Mouse (Mus musculus): ENCODE measurements around the gene Aoc2. TPM values are rescaled to one million over a fixed set of nuclear protein-coding genes. Genes with fewer than 3 reads are reported as not detected.

Aoc2 gene
- polyA plus RNA-seq, 1 experiment: 1.7 TPM

GRCm38 (mm10) chr11:101378926-101379325, 54.1 kb downstream of the Aoc2 start:
- TF ChIP-seq POLR2A (IDR thresholded peaks at IDR 0.05; ENCODE audit: low read depth, low read length): no peak
- no peak for TF ChIP-seq CTCF (IDR thresholded peaks at IDR 0.05; ENCODE audit: borderline replicate concordance, insufficient read depth, low read length)
- Histone ChIP-seq H3K4me3 (ENCODE audit: insufficient read depth, low read length) (no peak overlapping the region), H3K27ac (ENCODE audit: insufficient read depth, low read length) (no peak overlapping the region), H3K4me1 (ENCODE audit: control insufficient read depth, insufficient read depth, low read length) (no peaks in the 10 kb centered on the region)

Other genes starting within 250 kb of the Aoc2 start
- gene Hsd17b1, start 246.7 kb upstream of the Aoc2 start, polyA plus RNA-seq (2011; ENCODE audit: insufficient read length, low read depth, missing spikeins): 1.2 and 5.2 TPM in 2 replicates
- 14.9 and 15.0 TPM in 2 replicates for gene Coasy, start 242.5 kb upstream of the Aoc2 start, polyA plus RNA-seq (2011; ENCODE audit: insufficient read length, low read depth, missing spikeins)
- 29.9 and 30.1 TPM in 2 replicates for gene Mlx, start 237.8 kb upstream of the Aoc2 start, polyA plus RNA-seq (2011; ENCODE audit: insufficient read length, low read depth, missing spikeins)
- gene Psmc3ip, start 229.6 kb upstream of the Aoc2 start, polyA plus RNA-seq (2011; ENCODE audit: insufficient read length, low read depth, missing spikeins): 10.3 and 12.9 TPM in 2 replicates
- gene Retreg3, start 205.2 kb upstream of the Aoc2 start, polyA plus RNA-seq (2011; ENCODE audit: insufficient read length, low read depth, missing spikeins): 29.8 and 34.1 TPM in 2 replicates
- 34.8 and 36.2 TPM in 2 replicates for gene Tubg1, start 205.1 kb upstream of the Aoc2 start, polyA plus RNA-seq (2011; ENCODE audit: insufficient read length, low read depth, missing spikeins)
- 5.5 and 6.1 TPM in 2 replicates for gene Tubg2, start 169.2 kb upstream of the Aoc2 start, polyA plus RNA-seq (2011; ENCODE audit: insufficient read length, low read depth, missing spikeins)
- 3.0 TPM in 2 replicates for gene Cntnap1, start 154.5 kb upstream of the Aoc2 start, polyA plus RNA-seq (2011; ENCODE audit: insufficient read length, low read depth, missing spikeins)
- gene Plekhh3, start 153.7 kb upstream of the Aoc2 start, polyA plus RNA-seq (2011; ENCODE audit: insufficient read length, low read depth, missing spikeins): 7.1 and 11.5 TPM in 2 replicates
- not detected in 2 replicates for gene Ccr10, start 149.6 kb upstream of the Aoc2 start, polyA plus RNA-seq (2011; ENCODE audit: insufficient read length, low read depth, missing spikeins)
- 13.9 and 14.4 TPM in 2 replicates for gene Ezh1, start 98.6 kb upstream of the Aoc2 start, polyA plus RNA-seq (2011; ENCODE audit: insufficient read length, low read depth, missing spikeins)
- gene Ramp2, start 79.0 kb upstream of the Aoc2 start, polyA plus RNA-seq (2011; ENCODE audit: insufficient read length, low read depth, missing spikeins): 2.3 and 2.7 TPM in 2 replicates
- gene Vps25, start 71.4 kb upstream of the Aoc2 start, polyA plus RNA-seq (2011; ENCODE audit: insufficient read length, low read depth, missing spikeins): 99.4 and 135 TPM in 2 replicates
- 1.8 and 2.0 TPM in 2 replicates for gene Wnk4, start 64.5 kb upstream of the Aoc2 start, polyA plus RNA-seq (2011; ENCODE audit: insufficient read length, low read depth, missing spikeins)
- gene Cntd1, start 46.1 kb upstream of the Aoc2 start, polyA plus RNA-seq (2011; ENCODE audit: insufficient read length, low read depth, missing spikeins): 0.87 and 1.0 TPM in 2 replicates
- 77.1 and 78.8 TPM in 2 replicates for gene Coa3, start 45.9 kb upstream of the Aoc2 start, polyA plus RNA-seq (2011; ENCODE audit: insufficient read length, low read depth, missing spikeins)
- gene Becn1, start 22.8 kb upstream of the Aoc2 start, polyA plus RNA-seq (2011; ENCODE audit: insufficient read length, low read depth, missing spikeins): 77.3 and 86.3 TPM in 2 replicates
- gene Psme3, start 8.8 kb upstream of the Aoc2 start, polyA plus RNA-seq (2011; ENCODE audit: insufficient read length, low read depth, missing spikeins): 127 and 143 TPM in 2 replicates
- 2.7 and 4.2 TPM in 2 replicates for gene Aoc3, start 5.5 kb downstream of the Aoc2 start, polyA plus RNA-seq (2011; ENCODE audit: insufficient read length, low read depth, missing spikeins)
- not detected in 2 replicates for gene G6pc, start 42.5 kb downstream of the Aoc2 start, polyA plus RNA-seq (2011; ENCODE audit: insufficient read length, low read depth, missing spikeins)
- gene Aarsd1, start 92.6 kb downstream of the Aoc2 start, polyA plus RNA-seq (2011; ENCODE audit: insufficient read length, low read depth, missing spikeins): 4.4 and 11.3 TPM in 2 replicates
- 12.6 and 14.7 TPM in 2 replicates for gene Gm27029, start 99.7 kb downstream of the Aoc2 start, polyA plus RNA-seq (2011; ENCODE audit: insufficient read length, low read depth, missing spikeins)
- gene Rundc1, start 100.0 kb downstream of the Aoc2 start, polyA plus RNA-seq (2011; ENCODE audit: insufficient read length, low read depth, missing spikeins): 8.0 and 10.1 TPM in 2 replicates
- 14.6 and 27.7 TPM in 2 replicates for gene Ptges3l, start 100.3 kb downstream of the Aoc2 start, polyA plus RNA-seq (2011; ENCODE audit: insufficient read length, low read depth, missing spikeins)
- gene Rpl27, start 117.2 kb downstream of the Aoc2 start, polyA plus RNA-seq (2011; ENCODE audit: insufficient read length, low read depth, missing spikeins): 668 and 702 TPM in 2 replicates
- gene Ifi35, start 123.3 kb downstream of the Aoc2 start, polyA plus RNA-seq (2011; ENCODE audit: insufficient read length, low read depth, missing spikeins): 24.3 and 24.7 TPM in 2 replicates
- gene Rnd2, start 139.9 kb downstream of the Aoc2 start, polyA plus RNA-seq (2011; ENCODE audit: insufficient read length, low read depth, missing spikeins): 9.5 and 11.2 TPM in 2 replicates
- 218 and 264 TPM in 2 replicates for gene Vat1, start 141.2 kb downstream of the Aoc2 start, polyA plus RNA-seq (2011; ENCODE audit: insufficient read length, low read depth, missing spikeins)
- gene Brca1, start 226.9 kb downstream of the Aoc2 start, polyA plus RNA-seq (2011; ENCODE audit: insufficient read length, low read depth, missing spikeins): 9.2 and 11.2 TPM in 2 replicates
- 126 and 209 TPM in 2 replicates for gene Nbr1, start 227.1 kb downstream of the Aoc2 start, polyA plus RNA-seq (2011; ENCODE audit: insufficient read length, low read depth, missing spikeins)

Measured in embryonic fibroblast, embryonic 13.5 days (primary cell).